Mouse (Mus musculus): ENCODE measurements around the gene Zfp113. TPM values are rescaled to one million over a fixed set of nuclear protein-coding genes. Genes with fewer than 3 reads are reported as not detected.

Gene Zfp113
- polyA plus RNA-seq (2015; fragmentation: Nextera tagmentation; extraction: Ambion mirVana) = 13.3 and 15.1 TPM in 2 replicates

DNA sequence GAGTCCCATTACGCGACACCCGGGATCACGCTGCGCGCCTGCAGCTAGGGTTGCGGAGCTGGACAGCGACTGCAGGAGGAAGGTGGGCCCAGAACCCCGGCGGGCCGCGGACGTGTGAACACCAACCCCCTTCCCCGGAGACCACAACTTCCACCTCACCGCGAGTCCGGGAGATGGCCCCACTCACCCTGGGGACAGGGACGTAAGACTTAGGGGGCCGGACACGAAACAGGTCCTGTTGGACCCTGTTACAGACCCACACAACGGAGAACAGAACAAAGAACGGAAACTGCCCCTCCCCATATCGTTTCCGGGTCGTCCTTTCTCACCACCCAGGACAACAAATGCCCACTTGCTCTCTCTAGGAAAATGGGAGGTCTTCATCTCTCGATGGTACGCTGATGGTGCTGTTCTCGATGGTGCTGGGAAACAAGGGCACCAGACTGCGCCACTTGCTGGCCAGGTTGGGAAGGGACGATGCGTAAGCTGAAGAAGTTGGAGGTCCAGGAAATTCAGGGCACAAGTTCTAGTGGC lies at the start of gene Zfp113:
Zfp113 (minus strand) TSS at position 302 of the 534 bp plus-strand sequence.
- no peaks in the 10 kb centered on the region for H3K27me3 ChIP-seq (ENCODE audit: control insufficient read depth, insufficient read depth, low read length)
- peaks cover 9% of the 10 kb centered on the region; the same call in 1 of the 2 replicates for H3K36me3 ChIP-seq (ENCODE audit: control insufficient read depth, insufficient read depth, low read length)
- H3K9ac ChIP-seq (ENCODE audit: low read length) = peak within 1 kb of the TSS; percentile 89
- ATAC-seq (ENCODE audit: insufficient read depth, low FRiP score) = peak; percentile 97
- WGBS = under 1% methylated on average over 31 of the region's 31 CpGs
- peak within 1 kb of the TSS; percentile 90 for H3K27ac ChIP-seq (ENCODE audit: low read length)
- H3K9me3 ChIP-seq (replicated peaks; ENCODE audit: control insufficient read depth, low read length) = no peaks in the 10 kb centered on the region
- H3K4me1 ChIP-seq (ENCODE audit: control insufficient read depth, insufficient read depth, low read length) = no peaks in the 10 kb centered on the region; the same call in 1 of the 2 replicates
- peak within 1 kb of the TSS; percentile 77 for H3K4me2 ChIP-seq (ENCODE audit: low read depth, low read length)
- peak within 1 kb of the TSS; percentile 74 for H3K4me3 ChIP-seq (replicated peaks; ENCODE audit: low read length)

DNA sequence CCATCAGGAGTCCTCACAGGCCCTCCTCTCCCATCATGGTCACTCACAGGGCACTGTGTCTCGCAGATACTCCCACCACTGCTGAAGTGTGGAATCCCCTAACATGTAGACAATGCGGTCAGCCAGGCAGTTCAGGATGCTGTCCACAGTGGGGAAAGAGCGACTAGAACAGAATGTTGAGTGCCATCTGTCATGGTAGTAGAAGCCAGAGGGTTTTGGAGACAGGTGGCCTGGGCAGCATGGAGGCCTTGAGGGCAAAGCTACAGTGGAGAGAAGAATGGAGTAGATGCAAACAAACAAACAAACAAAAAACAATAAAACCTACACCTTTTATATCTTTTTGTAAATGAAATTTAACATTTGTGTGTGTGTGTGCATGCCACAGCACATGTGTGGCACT lies 46.5 kb upstream of the Zfp113 start:
- no peaks in the 10 kb centered on the region; the same call in 1 of the 2 replicates for H3K9me3 ChIP-seq (replicated peaks; ENCODE audit: control insufficient read depth, low read length)
- no peaks in the 10 kb centered on the region for H3K4me1 ChIP-seq (ENCODE audit: control insufficient read depth, insufficient read depth, low read length)
- H3K4me2 ChIP-seq (ENCODE audit: low read depth, low read length) = no peak overlapping the region
- no peaks in the 10 kb centered on the region for H3K36me3 ChIP-seq (ENCODE audit: control insufficient read depth, insufficient read depth, low read length)
- H3K27me3 ChIP-seq (ENCODE audit: control insufficient read depth, insufficient read depth, low read length) = no peaks in the 10 kb centered on the region
- no peak overlapping the region for H3K4me3 ChIP-seq (replicated peaks; ENCODE audit: low read length)
- no peak overlapping the region for H3K9ac ChIP-seq (ENCODE audit: low read length)
- H3K27ac ChIP-seq (ENCODE audit: low read length) = no peak overlapping the region
- WGBS = 90% methylated on average over 3 of the region's 3 CpGs
- no peak for ATAC-seq (ENCODE audit: insufficient read depth, low FRiP score)

DNA sequence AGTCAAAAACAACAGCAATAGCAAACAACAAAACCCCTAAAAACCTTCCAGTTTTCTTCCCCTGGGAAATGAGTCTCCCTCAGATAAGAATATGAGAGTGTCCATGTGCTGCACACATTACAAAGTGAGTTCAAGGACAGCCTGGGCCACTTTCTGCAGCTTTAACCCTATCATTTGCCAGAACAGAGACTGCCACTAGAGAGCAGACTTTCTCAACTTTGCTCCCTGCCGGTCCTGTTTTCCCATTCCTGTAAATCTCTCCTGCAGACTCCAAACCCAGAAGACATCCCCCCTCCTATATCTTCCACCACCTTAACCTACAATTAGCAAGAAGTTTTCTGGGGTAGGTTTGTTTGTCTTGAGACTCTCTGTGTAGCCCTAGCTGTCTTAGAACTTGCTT lies 44.0 kb upstream of the Zfp113 start:
- Histone ChIP-seq H3K36me3 (ENCODE audit: control insufficient read depth, insufficient read depth, low read length) (no peaks in the 10 kb centered on the region), H3K4me2 (ENCODE audit: low read depth, low read length) (no peak overlapping the region), H3K27ac (ENCODE audit: low read length) (no peak overlapping the region), H3K4me3 (replicated peaks; ENCODE audit: low read length) (no peak overlapping the region), H3K27me3 (ENCODE audit: control insufficient read depth, insufficient read depth, low read length) (no peaks in the 10 kb centered on the region), H3K9me3 (replicated peaks; ENCODE audit: control insufficient read depth, low read length) (no peaks in the 10 kb centered on the region), H3K4me1 (ENCODE audit: control insufficient read depth, insufficient read depth, low read length) (peaks cover 6% of the 10 kb centered on the region; the same call in 1 of the 2 replicates), H3K9ac (ENCODE audit: low read length) (no peak overlapping the region)
- ATAC-seq (ENCODE audit: insufficient read depth, low FRiP score) = no peak
- WGBS = 4% methylated on average over 1 of the region's 1 CpGs

DNA sequence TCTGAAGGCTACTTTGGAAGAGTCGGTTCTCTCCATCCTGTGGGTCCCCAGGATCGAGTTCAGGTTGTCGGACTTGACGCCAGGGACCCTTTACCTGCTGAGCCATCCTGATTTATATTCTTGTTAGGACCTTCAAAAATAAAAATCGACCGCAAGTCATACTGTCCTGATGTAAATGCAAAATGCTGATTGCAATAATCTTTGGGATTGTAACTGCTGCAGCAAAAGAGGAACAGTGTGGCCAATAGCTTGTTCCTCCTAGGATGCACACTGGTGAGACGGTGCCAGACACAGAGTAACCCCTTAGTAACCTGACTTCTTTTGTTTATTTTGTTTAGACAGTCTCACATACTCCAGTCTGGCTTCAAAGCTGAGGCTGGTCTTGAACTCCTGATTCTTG lies 39.9 kb upstream of the Zfp113 start:
- H3K27ac ChIP-seq (ENCODE audit: low read length) = no peak overlapping the region
- ATAC-seq (ENCODE audit: insufficient read depth, low FRiP score) = no peak
- H3K4me3 ChIP-seq (replicated peaks; ENCODE audit: low read length) = peak overlapping the region; percentile 80
- no peaks in the 10 kb centered on the region for H3K27me3 ChIP-seq (ENCODE audit: control insufficient read depth, insufficient read depth, low read length)
- H3K4me2 ChIP-seq (ENCODE audit: low read depth, low read length) = peak overlapping the region; percentile 98
- H3K4me1 ChIP-seq (ENCODE audit: control insufficient read depth, insufficient read depth, low read length) = peaks cover 6% of the 10 kb centered on the region; the same call in 1 of the 2 replicates
- no peaks in the 10 kb centered on the region for H3K36me3 ChIP-seq (ENCODE audit: control insufficient read depth, insufficient read depth, low read length)
- WGBS = 67% methylated on average over 7 of the region's 7 CpGs
- no peaks in the 10 kb centered on the region for H3K9me3 ChIP-seq (replicated peaks; ENCODE audit: control insufficient read depth, low read length)
- H3K9ac ChIP-seq (ENCODE audit: low read length) = peak overlapping the region; percentile 89

DNA sequence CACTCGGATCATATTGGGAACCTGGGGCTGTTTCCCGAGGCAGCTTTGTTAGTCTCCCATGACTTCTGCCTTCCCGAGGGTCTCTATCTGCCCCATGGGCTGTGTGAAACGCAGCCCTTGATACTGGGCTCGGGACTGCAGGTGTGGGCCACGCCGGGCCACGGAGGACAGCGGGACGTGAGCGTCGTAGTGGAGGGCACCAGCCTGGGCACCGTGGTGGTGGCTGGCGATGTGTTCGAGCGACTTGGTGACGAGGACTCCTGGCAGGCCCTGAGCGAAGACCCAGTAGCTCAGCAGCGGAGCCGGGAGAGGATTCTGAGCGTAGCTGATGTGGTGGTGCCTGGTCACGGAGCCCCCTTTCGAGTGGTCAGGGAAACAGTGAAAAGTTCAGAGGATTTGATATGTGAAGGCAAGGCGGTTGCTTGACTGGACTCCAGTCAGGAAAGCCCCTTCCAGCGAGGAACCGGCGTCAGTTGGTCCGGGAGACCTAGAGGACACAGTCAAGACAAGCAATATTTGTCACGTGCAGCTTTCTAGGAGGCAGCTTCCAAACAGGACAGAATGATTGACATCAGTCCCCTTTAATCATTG lies 39.3 kb upstream of the Zfp113 start:
- peak; percentile 65 for ATAC-seq (ENCODE audit: insufficient read depth, low FRiP score)
- H3K27ac ChIP-seq (ENCODE audit: low read length) = peak overlapping the region; percentile 88
- peak overlapping the region; percentile 98 for H3K4me2 ChIP-seq (ENCODE audit: low read depth, low read length)
- H3K9me3 ChIP-seq (replicated peaks; ENCODE audit: control insufficient read depth, low read length) = no peaks in the 10 kb centered on the region
- H3K36me3 ChIP-seq (ENCODE audit: control insufficient read depth, insufficient read depth, low read length) = no peaks in the 10 kb centered on the region
- no peaks in the 10 kb centered on the region for H3K27me3 ChIP-seq (ENCODE audit: control insufficient read depth, insufficient read depth, low read length)
- peaks cover 6% of the 10 kb centered on the region; the same call in 1 of the 2 replicates for H3K4me1 ChIP-seq (ENCODE audit: control insufficient read depth, insufficient read depth, low read length)
- peak overlapping the region; percentile 89 for H3K9ac ChIP-seq (ENCODE audit: low read length)
- WGBS = 2% methylated on average over 29 of the region's 29 CpGs
- H3K4me3 ChIP-seq (replicated peaks; ENCODE audit: low read length) = peak overlapping the region; percentile 80

DNA sequence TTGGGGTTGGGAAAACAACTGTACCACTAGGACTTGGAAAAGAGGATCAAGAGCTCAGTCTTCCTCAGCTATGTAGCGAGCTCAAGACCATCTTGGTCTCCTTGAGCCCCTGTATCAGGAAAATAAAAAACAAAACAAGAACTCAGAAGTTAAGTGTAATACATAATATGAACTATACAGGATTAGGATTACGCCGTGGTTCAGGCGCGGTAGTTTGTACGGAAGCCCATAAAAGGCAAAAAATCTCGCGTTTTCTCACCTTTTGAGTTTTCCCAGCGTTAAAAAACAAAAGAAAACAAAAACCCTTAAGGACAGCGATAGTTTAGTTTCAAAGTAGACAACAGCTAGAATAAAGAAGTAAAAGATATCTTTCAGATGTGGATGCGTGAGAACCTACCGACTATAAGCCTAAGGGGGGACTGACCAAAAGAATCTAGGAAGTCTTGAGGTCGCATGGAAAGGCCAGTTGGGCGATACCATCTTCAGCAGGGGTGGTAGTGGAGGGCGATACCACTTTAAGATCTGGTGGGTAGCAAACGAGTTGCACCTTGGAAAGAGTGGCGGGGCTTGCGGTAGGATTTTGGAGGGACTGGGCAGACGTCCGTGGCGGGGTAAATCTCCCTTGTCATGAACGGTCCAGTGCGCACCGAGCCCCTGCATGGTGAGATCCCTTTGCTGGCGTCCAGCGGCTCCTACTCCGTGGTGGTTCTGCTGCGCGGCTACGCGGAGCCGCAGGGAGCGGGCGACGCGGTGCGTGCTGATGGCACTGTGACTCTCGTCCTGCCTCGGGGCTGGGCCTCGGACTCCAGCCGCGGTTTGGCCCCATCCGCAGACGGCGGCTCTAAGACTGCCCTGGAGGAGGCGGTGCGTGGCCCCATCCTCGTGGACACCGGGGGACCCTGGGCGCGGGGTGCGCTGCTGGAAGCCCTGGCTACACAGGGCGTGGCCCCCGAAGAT lies 38.5 kb upstream of the Zfp113 start, which contains the start of gene Mblac1:
Mblac1 (plus strand) TSS at position 544 of the 957 bp plus-strand sequence.
- Histone ChIP-seq H3K9ac (ENCODE audit: low read length) (peak within 1 kb of the TSS; percentile 89), H3K36me3 (ENCODE audit: control insufficient read depth, insufficient read depth, low read length) (no peaks in the 10 kb centered on the region), H3K9me3 (replicated peaks; ENCODE audit: control insufficient read depth, low read length) (no peaks in the 10 kb centered on the region), H3K4me1 (ENCODE audit: control insufficient read depth, insufficient read depth, low read length) (peaks cover 6% of the 10 kb centered on the region; the same call in 1 of the 2 replicates), H3K4me2 (ENCODE audit: low read depth, low read length) (peak within 1 kb of the TSS; percentile 98), H3K4me3 (replicated peaks; ENCODE audit: low read length) (peak within 1 kb of the TSS; percentile 80), H3K27ac (ENCODE audit: low read length) (peak within 1 kb of the TSS; percentile 88), H3K27me3 (ENCODE audit: control insufficient read depth, insufficient read depth, low read length) (no peaks in the 10 kb centered on the region)
- 6% methylated on average over 54 of the region's 54 CpGs for WGBS
- ATAC-seq (ENCODE audit: insufficient read depth, low FRiP score) = peak; percentile 79

DNA sequence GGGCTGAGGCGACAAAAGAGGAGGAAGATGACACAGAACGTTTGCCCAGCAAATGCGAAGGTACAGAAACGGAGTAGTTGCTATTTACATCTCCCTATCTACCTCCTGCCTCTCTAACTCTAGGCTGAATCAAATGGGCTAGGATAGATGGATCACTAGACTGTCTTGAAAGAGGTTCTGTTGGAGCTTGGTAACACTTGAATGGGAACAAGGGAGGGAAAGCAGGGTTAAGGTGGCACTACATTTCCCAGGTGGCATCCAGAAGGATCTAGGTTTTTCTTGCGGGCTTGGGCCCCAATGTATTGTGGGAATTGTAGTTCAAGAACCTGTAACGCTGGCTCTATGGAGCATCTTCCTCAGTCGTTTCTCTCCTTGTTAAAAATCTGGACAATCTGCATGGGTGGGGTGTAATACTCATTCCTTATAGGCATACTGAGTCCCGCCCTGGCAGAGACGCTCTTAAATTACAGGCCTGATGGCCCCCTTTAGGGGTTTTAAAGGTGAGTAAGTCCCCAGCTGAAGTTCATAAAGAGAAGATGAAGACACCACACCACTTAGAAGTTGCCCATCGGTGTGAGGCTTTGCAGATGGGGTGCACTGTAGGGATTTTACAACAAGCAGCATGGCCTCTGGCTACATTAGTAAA lies 32.2 kb upstream of the Zfp113 start:
- H3K27me3 ChIP-seq (ENCODE audit: control insufficient read depth, insufficient read depth, low read length) = no peaks in the 10 kb centered on the region
- WGBS = under 1% methylated on average over 10 of the region's 10 CpGs
- H3K9me3 ChIP-seq (replicated peaks; ENCODE audit: control insufficient read depth, low read length) = no peaks in the 10 kb centered on the region
- H3K4me2 ChIP-seq (ENCODE audit: low read depth, low read length) = peak overlapping the region; percentile 60
- peaks cover 13% of the 10 kb centered on the region; the same call in 1 of the 2 replicates for H3K4me1 ChIP-seq (ENCODE audit: control insufficient read depth, insufficient read depth, low read length)
- peak overlapping the region; percentile 83 for H3K27ac ChIP-seq (ENCODE audit: low read length)
- H3K4me3 ChIP-seq (replicated peaks; ENCODE audit: low read length) = peak overlapping the region; percentile 78
- peaks cover 2% of the 10 kb centered on the region; the same call in 1 of the 2 replicates for H3K36me3 ChIP-seq (ENCODE audit: control insufficient read depth, insufficient read depth, low read length)
- peak overlapping the region; percentile 84 for H3K9ac ChIP-seq (ENCODE audit: low read length)
- peak; percentile 87 for ATAC-seq (ENCODE audit: insufficient read depth, low FRiP score)

DNA sequence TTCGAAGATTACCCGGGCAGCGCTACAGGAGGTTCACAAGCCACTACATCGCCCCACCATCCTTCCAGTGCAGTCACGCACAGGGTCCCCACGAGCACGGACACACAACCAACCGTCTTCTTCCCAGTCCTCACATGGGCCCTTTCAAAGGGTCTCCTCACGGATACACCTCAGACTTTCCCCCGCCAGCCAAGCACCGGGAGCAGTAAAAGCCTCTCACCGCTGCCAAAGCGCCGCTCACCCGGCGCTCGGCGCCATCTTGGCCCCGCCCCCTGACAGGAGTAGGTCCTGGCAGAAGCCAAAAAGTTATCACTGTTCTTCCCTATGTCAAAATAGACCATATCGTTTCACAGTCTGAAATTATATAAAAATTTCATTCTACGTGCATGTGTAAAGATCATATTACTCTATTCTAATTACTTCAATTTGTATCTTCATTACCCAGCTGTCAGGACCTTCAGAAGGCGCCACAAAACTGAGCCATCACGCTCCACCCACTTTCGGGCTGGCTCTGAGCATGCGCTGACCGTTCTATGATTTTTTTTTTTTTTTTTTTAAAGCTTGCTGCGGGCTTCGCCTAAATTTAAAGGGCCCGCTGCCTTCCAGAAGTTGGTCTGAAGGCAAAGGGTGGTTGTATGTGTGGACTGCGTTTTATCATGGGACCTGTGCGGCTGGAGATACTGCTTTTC lies 31.6 kb upstream of the Zfp113 start, which contains the start of the genes Taf6 and Cnpy4:
Taf6 (minus strand) TSS at position 502 of the 689 bp plus-strand sequence.
Cnpy4 (plus strand) TSS at position 536 of the 689 bp plus-strand sequence.
- peak; percentile 86 for ATAC-seq (ENCODE audit: insufficient read depth, low FRiP score)
- H3K9ac ChIP-seq (ENCODE audit: low read length) = peak within 1 kb of the TSS; percentile 91
- peaks cover 13% of the 10 kb centered on the region; the same call in 1 of the 2 replicates for H3K4me1 ChIP-seq (ENCODE audit: control insufficient read depth, insufficient read depth, low read length)
- peak within 1 kb of the TSS; percentile 78 for H3K4me3 ChIP-seq (replicated peaks; ENCODE audit: low read length)
- H3K4me2 ChIP-seq (ENCODE audit: low read depth, low read length) = peak within 1 kb of the TSS; percentile 71
- no peaks in the 10 kb centered on the region for H3K27me3 ChIP-seq (ENCODE audit: control insufficient read depth, insufficient read depth, low read length)
- peaks cover 3% of the 10 kb centered on the region; the same call in 1 of the 2 replicates for H3K36me3 ChIP-seq (ENCODE audit: control insufficient read depth, insufficient read depth, low read length)
- H3K9me3 ChIP-seq (replicated peaks; ENCODE audit: control insufficient read depth, low read length) = no peaks in the 10 kb centered on the region
- under 1% methylated on average over 31 of the region's 31 CpGs for WGBS
- peak within 1 kb of the TSS; percentile 83 for H3K27ac ChIP-seq (ENCODE audit: low read length)

Measured in stomach, embryonic 16.5 days (tissue).